Mouse (Mus musculus): ENCODE measurements around the gene Cage1. TPM values are rescaled to one million over a fixed set of nuclear protein-coding genes. Genes with fewer than 3 reads are reported as not detected.

The Cage1 gene
- polyA plus RNA-seq, 1 experiment from 2014 or later, result 1.7 TPM

DNA sequence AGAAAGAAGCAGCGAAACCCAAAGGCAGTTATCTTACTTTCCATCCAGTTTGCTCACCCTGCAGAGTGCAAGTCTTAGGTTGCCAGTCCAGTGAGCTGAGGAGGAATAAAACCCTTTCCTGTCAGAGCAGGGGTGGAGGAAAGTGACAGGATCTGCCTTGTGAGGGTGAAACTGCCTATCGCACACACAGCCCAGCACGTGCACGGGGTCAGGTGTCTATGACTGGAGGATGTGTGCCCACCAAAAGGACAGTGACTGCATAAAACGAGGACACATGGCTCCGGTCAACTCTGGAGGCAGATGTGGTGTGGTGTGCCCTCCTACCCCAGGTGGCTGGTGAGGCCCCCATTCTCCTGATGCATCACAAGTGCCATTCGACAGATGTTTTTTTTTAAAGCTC, 76.9 kb downstream of the Cage1 start:
- Histone ChIP-seq H3K4me3 (no peak overlapping the region), H3K36me3 (no peaks in the 10 kb centered on the region), H3K27me3 (no peaks in the 10 kb centered on the region), H3K27ac (replicated peaks) (no peak overlapping the region), H3K9ac (replicated peaks) (no peak overlapping the region), H3K4me1 (peaks cover 9% of the 10 kb centered on the region), H3K9me3 (no peaks in the 10 kb centered on the region), H3K4me2 (replicated peaks) (no peak overlapping the region)
- 91% methylated on average over 7 of the region's 7 CpGs for WGBS
- no peak for ATAC-seq (replicated peaks)

DNA sequence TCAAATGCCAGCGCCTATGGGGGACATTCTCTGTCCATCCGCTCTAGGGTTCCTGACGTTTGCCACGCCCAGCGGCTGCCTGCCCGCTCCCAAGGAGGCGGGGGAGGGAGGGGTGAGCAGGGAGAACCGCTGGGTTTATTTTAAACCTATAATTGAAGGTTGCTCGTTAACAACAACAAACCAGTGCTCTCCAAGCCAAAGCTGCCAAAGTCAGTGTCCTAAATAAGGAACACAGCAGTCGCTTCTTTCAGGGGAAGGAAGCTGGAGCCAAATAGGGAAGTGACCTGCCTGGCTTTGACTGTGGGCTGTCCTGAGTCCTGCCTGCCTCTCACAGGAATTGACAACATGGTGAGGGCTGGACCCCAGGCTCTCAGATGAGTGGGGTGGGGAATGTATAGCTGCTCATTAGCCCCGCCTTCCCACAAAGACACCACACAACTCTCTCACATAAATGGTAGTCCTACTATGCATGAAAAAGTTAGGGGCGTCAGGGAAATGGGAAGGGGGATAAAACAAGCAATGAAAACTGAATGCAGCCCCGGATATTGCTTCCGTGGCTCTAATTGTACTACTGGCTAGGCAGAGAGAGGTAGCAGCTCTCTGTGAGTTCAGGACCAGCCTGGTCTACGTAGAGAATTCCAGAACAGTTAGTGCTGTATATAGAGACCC, 77.5 kb downstream of the Cage1 start:
- 78% methylated on average over 15 of the region's 15 CpGs for WGBS

GRCm38 (mm10) chr13:37958498-37959238, 78.2 kb downstream of the Cage1 start:
- Histone ChIP-seq H3K4me1 (no peaks in the 10 kb centered on the region), H3K4me3 (no peak overlapping the region), H3K27me3 (no peaks in the 10 kb centered on the region), H3K9me3 (no peaks in the 10 kb centered on the region), H3K9ac (replicated peaks) (no peak overlapping the region), H3K36me3 (no peaks in the 10 kb centered on the region), H3K27ac (replicated peaks) (no peak overlapping the region), H3K4me2 (replicated peaks) (no peak overlapping the region)
- WGBS, result 89% methylated on average over 18 of the region's 18 CpGs
- ATAC-seq (replicated peaks), result no peak

More for the DNA sequence above, 77.5 kb downstream of the Cage1 start:
- Histone ChIP-seq H3K36me3 (no peaks in the 10 kb centered on the region), H3K4me3 (no peak overlapping the region), H3K27me3 (no peaks in the 10 kb centered on the region), H3K4me1 (peaks cover 5% of the 10 kb centered on the region), H3K27ac (replicated peaks) (no peak overlapping the region), H3K4me2 (replicated peaks) (no peak overlapping the region), H3K9ac (replicated peaks) (no peak overlapping the region), H3K9me3 (no peaks in the 10 kb centered on the region)
- ATAC-seq (replicated peaks), result no peak

Small RNA genes lying within 50 kb of the gene (microRNA-seq; reads per million reads assigned to microRNA genes)
- not detected for gene Gm27387

Other genes starting within 250 kb of the Cage1 start
- gene Ssr1, start 42.9 kb downstream of the Cage1 start, polyA plus RNA-seq (2015; fragmentation: Nextera tagmentation; extraction: Ambion mirVana), result 62.9 and 72.0 TPM in 2 replicates
- gene Riok1, start 74 bp downstream of the Cage1 start, polyA plus RNA-seq (2015; fragmentation: Nextera tagmentation; extraction: Ambion mirVana), result 53.6 and 60.9 TPM in 2 replicates
- 0.25 and 0.32 TPM in 2 replicates for gene Dsp, start 114.2 kb upstream of the Cage1 start, polyA plus RNA-seq (2015; fragmentation: Nextera tagmentation; extraction: Ambion mirVana)
- gene Snrnp48, start 167.9 kb upstream of the Cage1 start, polyA plus RNA-seq (2015; fragmentation: Nextera tagmentation; extraction: Ambion mirVana), result 30.5 and 33.4 TPM in 2 replicates